Mouse (Mus musculus) erythroblast, embryonic 14.5 days (primary cell): ENCODE results near the gene Chn1.

ENCODE experiments used
- GATA1 ChIP-seq: IDR thresholded peaks from 2 replicates; pipeline ENCODE4 v1.6.1; 2012; ENCODE audit warnings: low read length, inconsistent platforms, mixed read lengths
- TAL1 ChIP-seq: IDR thresholded peaks from 3 replicates; pipeline ENCODE4 v1.6.1; 2012; ENCODE audit warnings: low read length, inconsistent platforms, mixed read lengths

GRCm38 (mm10) chr2:73573556-73573955, 201.6 kb downstream of the Chn1 start:
- TF ChIP-seq GATA1 (no peak), TAL1 (no peak)
